Mouse (Mus musculus): ENCODE measurements around the gene Piezo1.
"Not testable (repeated sequence)": the region's sequence is repeated elsewhere in the genome, so short reads cannot be mapped to it uniquely, and the experiment has no call there.

The Piezo1 gene

GRCm38 (mm10) chr8:122551265-122552051 lies at the start of gene Piezo1:
Piezo1 (minus strand) TSS chr8:122551329.
- CTCF ChIA-PET: interaction anchor here (0.5 to 1.1 kb wide), 3 partner anchors 41 to 440 kb away, joined by 4 to 14 read pairs (median 9); no protein-coding TSS in a partner anchor

DNA sequence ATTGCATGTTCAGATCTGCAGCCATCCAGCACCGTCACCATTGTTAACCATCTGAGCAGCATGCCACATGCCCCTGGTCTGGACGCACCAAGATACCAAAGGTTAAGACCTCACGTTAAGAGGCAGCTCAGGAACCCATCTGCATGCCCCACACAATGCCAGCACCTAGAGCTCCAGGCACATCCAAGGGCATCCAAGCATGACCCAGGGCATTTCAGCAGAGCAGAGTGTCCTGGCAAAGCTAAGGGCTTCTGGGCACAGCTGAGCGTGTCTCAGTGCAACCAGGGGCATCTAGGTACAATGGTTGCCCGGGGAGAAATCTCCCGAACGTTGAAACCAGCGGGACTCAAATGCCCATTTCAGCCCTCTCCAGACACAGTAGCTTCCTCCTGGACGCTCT lies 49.5 kb upstream of the Piezo1 start:
- CTCF ChIA-PET: interaction anchor here (0.6 kb wide), 1 partner anchor 53 kb away, joined by 3 read pairs; no protein-coding TSS in a partner anchor

DNA sequence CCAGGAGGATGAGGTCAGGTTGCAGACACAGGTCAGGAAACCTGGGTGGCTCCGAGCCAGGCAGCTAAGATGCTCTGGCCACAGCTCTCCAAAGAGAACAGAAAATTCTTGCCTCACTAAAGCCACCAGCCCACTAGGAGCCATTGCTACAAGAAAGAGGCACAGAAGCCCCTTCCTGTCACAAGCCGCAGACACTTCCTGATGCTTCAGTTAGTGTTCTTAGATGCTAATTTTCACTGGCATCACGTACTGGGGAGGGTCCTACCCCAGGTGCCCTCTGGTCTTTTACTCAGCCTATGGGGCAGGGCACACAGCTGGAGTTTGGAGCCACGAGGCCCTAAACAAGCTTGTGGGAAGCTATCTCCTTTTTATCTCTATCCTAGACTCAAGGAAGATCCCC lies 44.9 kb upstream of the Piezo1 start:
- CTCF ChIA-PET: no interaction called here

DNA sequence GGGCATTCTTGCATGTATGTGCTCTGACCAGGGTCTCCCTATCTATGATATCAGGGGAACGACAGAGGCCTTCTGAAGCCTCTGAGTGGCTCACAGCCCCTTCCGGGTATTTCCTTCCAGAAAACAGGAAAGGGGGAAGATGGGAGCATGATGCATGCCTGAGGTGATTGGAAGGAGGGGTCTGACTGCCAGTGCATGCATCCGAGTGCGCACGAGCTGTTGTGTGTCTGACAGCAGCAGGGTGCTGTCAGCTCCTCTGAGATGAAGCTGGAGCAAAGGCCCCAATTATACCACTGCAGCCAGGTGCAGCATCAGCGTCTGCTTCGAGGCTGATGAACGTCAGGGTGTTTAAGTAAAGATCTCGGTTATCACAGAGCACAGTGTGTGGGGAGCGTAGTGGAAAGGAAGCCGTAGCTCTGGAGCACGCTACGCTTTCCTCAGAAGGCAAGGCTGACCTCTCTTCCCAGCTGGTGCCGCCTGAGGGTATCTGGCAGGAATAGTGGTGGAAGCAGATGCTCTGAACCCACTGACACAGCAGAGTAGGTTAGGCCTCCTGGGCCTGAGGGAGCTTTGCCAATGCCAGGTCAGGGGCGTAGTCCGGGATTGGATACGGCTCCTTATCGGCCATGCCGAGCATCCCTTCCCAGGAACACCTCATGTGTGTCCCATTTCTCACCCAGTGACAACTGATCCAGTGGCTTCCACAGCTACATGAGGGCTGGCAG lies 42.8 kb upstream of the Piezo1 start:
- CTCF ChIA-PET: no interaction called here

DNA sequence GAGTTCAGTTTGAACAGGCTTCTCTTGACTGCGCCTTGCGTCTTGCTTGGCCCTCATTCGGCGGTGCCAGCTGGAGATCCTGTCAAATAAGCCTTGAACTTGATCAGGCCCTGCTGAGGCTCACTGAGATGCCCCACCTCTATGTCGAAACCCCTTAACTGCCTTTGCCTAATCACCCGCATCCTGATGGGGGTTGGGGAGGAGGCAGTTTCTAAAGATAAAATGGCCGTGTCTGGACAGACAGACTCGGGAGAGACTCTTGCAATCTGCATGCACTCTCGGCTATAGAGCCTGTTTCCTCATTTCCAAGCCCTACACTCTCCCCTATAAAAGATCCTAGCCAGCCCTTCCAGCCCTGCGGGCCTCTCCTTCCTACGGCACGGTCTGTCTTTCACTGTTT lies 42.1 kb upstream of the Piezo1 start:
- CTCF ChIA-PET: no interaction called here

DNA sequence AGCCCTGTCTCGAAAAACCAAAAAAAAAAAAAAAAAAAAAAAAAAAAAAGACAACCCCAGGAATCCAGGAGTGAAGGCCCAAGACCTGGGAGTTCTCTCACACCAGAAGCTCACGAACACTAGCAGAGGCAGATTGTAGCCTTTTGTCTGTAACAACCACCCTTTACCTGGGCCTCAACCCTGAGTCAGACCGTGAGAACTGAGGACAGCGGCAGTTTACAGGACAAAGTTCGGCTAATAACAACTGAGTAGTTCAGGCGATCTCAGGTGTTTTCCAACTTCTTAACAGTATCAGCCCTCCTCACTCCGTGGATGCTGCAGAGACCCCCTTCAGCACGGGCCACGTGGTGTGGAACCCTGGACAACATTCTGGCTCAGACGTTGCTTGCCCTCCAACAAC lies 35.6 kb upstream of the Piezo1 start:
- CTCF ChIA-PET: no interaction called here

- CTCF ChIA-PET: no interaction called here
Observed at GRCm38 (mm10) chr8:122586171-122586570, 35.0 kb upstream of the Piezo1 start.

- CTCF ChIA-PET: interaction anchor here (0.6 kb wide), 1 partner anchor 279 kb away, joined by 4 read pairs; no protein-coding TSS in a partner anchor
Observed at GRCm38 (mm10) chr8:122585411-122585891, 34.3 kb upstream of the Piezo1 start.

DNA sequence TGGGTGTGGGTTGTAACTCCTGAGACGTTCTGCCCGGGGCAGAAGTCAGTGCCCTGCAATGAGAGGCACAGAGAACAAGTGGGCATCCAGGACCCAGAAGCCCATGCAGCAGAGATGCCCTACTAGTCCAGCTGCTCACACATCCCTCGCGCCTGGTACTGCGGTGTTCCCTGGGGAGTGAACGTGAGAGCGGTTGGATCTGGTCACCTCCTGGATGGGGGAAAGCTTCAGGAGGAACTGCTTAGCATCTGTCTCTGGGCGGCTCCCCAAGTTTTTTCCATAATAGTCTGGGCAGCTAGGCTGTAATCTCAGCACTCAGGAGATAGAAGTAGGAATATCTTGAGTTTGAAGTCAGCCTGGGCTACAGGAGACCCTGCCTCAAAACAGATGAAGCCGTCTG lies 33.9 kb upstream of the Piezo1 start:
- CTCF ChIA-PET: interaction anchor here (0.6 kb wide), 1 partner anchor 280 kb away, joined by 4 read pairs; no protein-coding TSS in a partner anchor

GRCm38 (mm10) chr8:122580926-122581325 lies 29.8 kb upstream of the Piezo1 start:
- CTCF ChIA-PET: no interaction called here

GRCm38 (mm10) chr8:122579196-122579595 lies 28.1 kb upstream of the Piezo1 start:
- CTCF ChIA-PET: interaction anchor here (0.6 kb wide), 1 partner anchor 711 kb away, joined by 3 read pairs; no protein-coding TSS in a partner anchor

GRCm38 (mm10) chr8:122577116-122577515 lies 26.0 kb upstream of the Piezo1 start:
- CTCF ChIA-PET: no interaction called here

- CTCF ChIA-PET: no interaction called here
Observed at GRCm38 (mm10) chr8:122576648-122577022, 25.5 kb upstream of the Piezo1 start, which contains the start of gene Aprt. Aprt (minus strand) TSS chr8:122576909.

DNA sequence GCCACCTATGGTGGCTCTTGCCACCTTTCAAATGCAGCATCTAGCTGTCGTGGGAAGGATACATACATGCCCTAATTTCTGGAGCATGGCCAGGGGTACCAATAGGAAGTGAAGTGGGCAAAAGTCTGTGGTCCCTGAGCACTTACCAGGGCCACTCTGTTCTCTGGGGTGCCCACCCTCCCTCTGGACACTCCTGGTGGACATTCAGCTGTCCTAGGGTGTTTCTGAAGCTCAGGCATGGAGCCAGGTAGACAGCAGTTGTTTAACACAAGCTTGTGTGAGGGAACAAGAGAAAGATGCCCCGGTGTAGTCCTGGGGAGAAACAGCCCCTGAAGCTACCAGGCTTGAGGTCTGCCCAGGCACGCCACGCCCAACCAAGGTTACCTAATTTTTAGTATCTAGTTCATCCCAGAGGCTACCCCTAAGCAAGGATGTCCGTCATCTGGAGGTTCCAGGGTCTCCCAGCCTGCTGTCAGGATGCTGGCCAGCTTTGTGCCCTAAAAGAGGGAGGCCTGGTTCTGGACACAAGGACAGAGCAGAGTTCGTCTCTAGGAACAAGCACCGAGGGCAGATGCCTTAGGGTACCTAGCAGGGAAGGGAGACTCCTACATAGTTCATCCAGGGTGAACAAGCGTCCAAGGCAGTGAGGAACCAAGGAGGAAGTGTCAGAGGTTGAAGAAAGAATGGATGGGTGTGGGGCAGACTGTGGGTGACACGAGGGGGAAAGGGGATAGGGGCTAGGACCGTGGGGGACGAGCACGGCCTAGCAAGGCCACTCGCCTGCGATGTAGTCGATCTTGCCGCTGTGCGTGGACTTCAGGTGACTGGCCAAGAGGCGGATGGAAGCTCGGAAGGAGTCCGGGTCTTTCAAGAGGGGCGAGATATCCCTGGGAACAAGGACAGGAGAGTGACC lies 24.9 kb upstream of the Piezo1 start:
- CTCF ChIA-PET: no interaction called here

GRCm38 (mm10) chr8:122575286-122575685 lies 24.2 kb upstream of the Piezo1 start:
- CTCF ChIA-PET: no interaction called here

DNA sequence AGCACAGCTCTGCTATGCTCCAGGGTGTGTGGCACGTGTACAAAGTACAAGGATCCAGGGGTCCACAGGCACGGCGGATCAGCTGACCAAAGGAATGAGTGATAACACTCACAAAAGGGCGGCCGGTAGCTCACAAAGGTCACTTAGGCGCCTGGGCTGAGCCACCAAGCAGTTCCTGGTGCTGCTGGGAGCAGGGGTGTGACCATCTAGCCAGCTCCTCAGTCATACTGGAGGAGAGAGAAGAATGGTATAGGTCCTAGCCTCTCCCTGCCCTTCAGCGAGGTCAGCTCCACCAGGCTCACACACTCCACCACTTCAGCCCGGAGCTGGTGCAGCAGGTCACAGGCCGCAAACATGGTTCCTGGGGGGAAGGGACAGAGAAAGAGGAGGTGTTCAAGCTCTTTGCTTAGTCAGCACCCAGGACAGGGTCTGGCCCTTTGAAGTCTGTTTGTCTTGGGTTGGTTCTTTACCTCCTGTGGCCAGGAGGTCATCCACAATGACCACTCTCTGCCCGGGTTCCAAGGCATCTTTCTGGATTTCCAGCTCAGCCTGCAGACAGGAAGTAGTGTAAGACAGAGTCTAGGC lies 23.6 kb upstream of the Piezo1 start:
- CTCF ChIA-PET: no interaction called here

DNA sequence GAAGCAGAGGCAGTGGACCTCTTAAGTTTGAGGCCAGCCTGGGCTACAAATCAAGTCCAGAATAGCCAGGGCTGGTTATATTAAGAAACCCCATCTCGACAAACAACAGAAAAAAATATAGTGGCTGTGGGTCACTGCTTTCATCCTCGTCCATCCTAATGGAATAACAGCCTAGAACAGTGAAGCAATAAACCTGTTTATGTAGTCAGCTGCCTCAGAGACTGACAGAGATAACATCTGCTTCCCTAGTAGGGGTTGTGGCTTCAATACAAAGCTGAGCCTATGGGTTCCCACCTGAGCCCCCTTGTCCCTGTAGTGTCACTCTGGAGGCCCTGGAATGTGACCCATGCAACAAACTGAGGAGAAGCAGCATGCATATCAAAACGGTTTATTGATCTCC lies 23.1 kb upstream of the Piezo1 start:
- CTCF ChIA-PET: no interaction called here

DNA sequence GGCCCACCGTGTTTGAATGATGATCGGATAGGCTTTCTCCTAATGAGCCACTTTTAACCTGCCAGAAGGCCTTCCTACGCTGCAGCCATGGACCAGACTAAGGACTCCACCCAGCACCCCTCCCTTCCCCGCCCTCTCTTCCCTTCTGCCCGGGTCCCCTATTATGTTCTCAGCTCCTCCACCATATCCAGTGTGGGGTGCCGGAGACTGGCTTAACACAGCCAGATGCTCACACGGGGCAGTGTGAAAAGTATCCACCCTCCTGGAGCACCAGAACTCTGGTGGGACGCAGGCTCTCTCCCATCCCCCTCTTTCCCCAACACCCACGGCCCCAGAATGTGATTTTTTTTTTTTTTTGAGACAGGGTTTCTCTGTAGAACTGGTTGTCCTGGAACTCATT lies 22.4 kb upstream of the Piezo1 start:
- CTCF ChIA-PET: no interaction called here

GRCm38 (mm10) chr8:122573176-122573575 lies 22.0 kb upstream of the Piezo1 start:
- CTCF ChIA-PET: not testable (repeated sequence)

DNA sequence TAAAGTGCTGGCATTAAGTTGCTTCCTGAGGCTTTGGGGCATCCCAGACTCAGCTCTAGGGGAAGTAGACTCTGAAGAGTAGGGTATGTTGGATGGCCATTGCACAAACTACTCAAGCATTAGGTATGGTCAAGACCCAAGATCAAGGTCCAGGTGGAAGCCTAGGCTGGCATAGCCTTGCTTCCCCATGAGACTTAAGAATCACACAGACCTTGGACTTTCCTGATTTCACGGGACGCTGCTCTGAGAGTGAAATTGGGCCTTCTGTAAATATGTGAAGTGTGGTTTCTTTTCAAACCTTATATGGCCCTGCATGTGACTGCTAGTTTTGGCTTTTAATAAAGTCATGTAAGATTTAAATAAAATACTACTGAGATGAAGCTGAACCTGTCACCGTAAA lies 21.6 kb upstream of the Piezo1 start:
- CTCF ChIA-PET: no interaction called here

- CTCF ChIA-PET: no interaction called here
Observed at GRCm38 (mm10) chr8:122571750-122572267, 20.7 kb upstream of the Piezo1 start.
